Mouse (Mus musculus) intestine, postnatal 0 days (tissue): Measurements from ENCODE around the gene Sox2. TPM values are rescaled to one million over a fixed set of nuclear protein-coding genes. Genes with fewer than 3 reads are reported as not detected.

ENCODE experiments used
- ATAC-seq: fragments of 200-750 bp; cut with Nextera tagmentation; 2 replicates; pipeline ENCODE4 v1.8.0; 2017; ENCODE audit warnings: mild to moderate bottlenecking, moderate TSS enrichment, moderate library complexity
- H3K27ac ChIP-seq: fragments of 300-500 bp; sonication (generic); 2 replicates; pipeline ENCODE4 v1.5.1; 2014; ENCODE audit warnings: mild to moderate bottlenecking, low read depth, low read length, moderate library complexity
- H3K27me3 ChIP-seq: fragments of 300-500 bp; sonication (generic); replicated peaks from 2 replicates; pipeline ENCODE4 v1.6.1; 2014; ENCODE audit warnings: low read length, mixed read lengths; ENCODE audit not compliant: control insufficient read depth, insufficient read depth
- H3K36me3 ChIP-seq: fragments of 300-500 bp; sonication (generic); 2 replicates; pipeline ENCODE4 v1.6.1; 2014; ENCODE audit warnings: mild to moderate bottlenecking, moderate library complexity; ENCODE audit not compliant: control insufficient read depth, insufficient read depth
- H3K4me1 ChIP-seq: fragments of 300-500 bp; sonication (generic); replicated peaks from 2 replicates; pipeline ENCODE4 v1.6.1; 2014; ENCODE audit warnings: antibody characterized with exemption, low read length, mixed read lengths; ENCODE audit not compliant: control insufficient read depth, insufficient read depth
- H3K4me2 ChIP-seq: fragments of 300-500 bp; sonication (generic); replicated peaks from 2 replicates; pipeline ENCODE4 v1.6.1; 2014; ENCODE audit warnings: low read depth, mild to moderate bottlenecking, moderate library complexity
- H3K4me3 ChIP-seq: fragments of 300-500 bp; sonication (generic); 2 replicates; pipeline ENCODE4 v1.5.1; 2014; ENCODE audit warnings: low read depth, low read length
- H3K9ac ChIP-seq: fragments of 300-500 bp; sonication (generic); 2 replicates; pipeline ENCODE4 v1.6.1; 2014; ENCODE audit warnings: mild to moderate bottlenecking, low read depth, low read length
- H3K9me3 ChIP-seq: fragments of 300-500 bp; sonication (generic); 2 replicates; pipeline ENCODE4 v1.6.1; 2016; ENCODE audit warnings: mixed run types; ENCODE audit not compliant: control insufficient read depth
- CTCF ChIP-seq: sonication (generic); IDR thresholded peaks from 2 replicates; pipeline ENCODE4 v1.5.1; 2016; ENCODE audit warnings: low read depth, mild to moderate bottlenecking, control low read depth, antibody characterized with exemption, moderate library complexity
- WGBS: fragments of 180-500 bp; shearing (Covaris S2); extraction: QIAGEN DNeasy Blood & Tissue Kit; methylation state at CpG from one replicate; pipeline ENCODE4 v1.1.7; 2014; 5-methylcytosine and 5-hydroxymethylcytosine counted together
- polyA plus RNA-seq: library from polyadenylated mRNA; unstranded; fragments of >200 nt; fragmentation: Nextera tagmentation; extraction: Ambion mirVana; gene quantifications from 2 replicates; pipeline ENCODE4 v1.2.1, GENCODE M21; 2015

Sox2 gene
- polyA plus RNA-seq, 1 experiment from 2014 or later = 0.25 TPM

- ATAC-seq = no peak
- Histone ChIP-seq H3K9me3 (no peaks in the 10 kb centered on the region), H3K9ac (no peak overlapping the region), H3K27ac (no peak overlapping the region), H3K4me2 (no peak overlapping the region), H3K4me1 (no peaks in the 10 kb centered on the region), H3K4me3 (no peak overlapping the region), H3K27me3 (peaks cover 99% of the 10 kb centered on the region), H3K36me3 (no peaks in the 10 kb centered on the region)
- TF ChIP-seq CTCF = no peak
- 51% methylated on average over 7 of the region's 7 CpGs for WGBS
Measured at GRCm38 (mm10) chr3:34658241-34658965, 8.2 kb downstream of the Sox2 start.

GRCm38 (mm10) chr3:34658966-34659535 lies 8.8 kb downstream of the Sox2 start:
- no peaks in the 10 kb centered on the region for H3K4me1 ChIP-seq
- no peak overlapping the region for H3K4me3 ChIP-seq
- H3K36me3 ChIP-seq = no peaks in the 10 kb centered on the region
- peaks cover 99% of the 10 kb centered on the region for H3K27me3 ChIP-seq
- no peak for TF ChIP-seq CTCF
- H3K9me3 ChIP-seq = no peaks in the 10 kb centered on the region
- no peak overlapping the region for H3K4me2 ChIP-seq
- WGBS = 50% methylated on average over 8 of the region's 8 CpGs
- H3K27ac ChIP-seq = no peak overlapping the region
- ATAC-seq = no peak
- H3K9ac ChIP-seq = no peak overlapping the region

- H3K4me3 ChIP-seq = no peak overlapping the region
- no peak overlapping the region for H3K27ac ChIP-seq
- no peak overlapping the region for H3K4me2 ChIP-seq
- peaks cover 5% of the 10 kb centered on the region for H3K4me1 ChIP-seq
- H3K9ac ChIP-seq = no peak overlapping the region
- no peak for ATAC-seq
- peaks cover 99% of the 10 kb centered on the region for H3K27me3 ChIP-seq
- no peak for TF ChIP-seq CTCF
- WGBS = 14% methylated on average over 6 of the region's 6 CpGs
- H3K36me3 ChIP-seq = no peaks in the 10 kb centered on the region
- no peaks in the 10 kb centered on the region for H3K9me3 ChIP-seq
Measured at GRCm38 (mm10) chr3:34659861-34660260, 9.7 kb downstream of the Sox2 start.

- peaks cover 6% of the 10 kb centered on the region for H3K4me1 ChIP-seq
- 5% methylated on average over 14 of the region's 14 CpGs for WGBS
- H3K27me3 ChIP-seq = peaks cover 98% of the 10 kb centered on the region
- no peaks in the 10 kb centered on the region for H3K36me3 ChIP-seq
- no peak overlapping the region for H3K4me2 ChIP-seq
- ATAC-seq = no peak
- TF ChIP-seq CTCF = no peak
- H3K9ac ChIP-seq = no peak overlapping the region
- no peak overlapping the region for H3K27ac ChIP-seq
- no peak overlapping the region for H3K4me3 ChIP-seq
- no peaks in the 10 kb centered on the region for H3K9me3 ChIP-seq
Measured at GRCm38 (mm10) chr3:34660542-34661290, 10.5 kb downstream of the Sox2 start.

GRCm38 (mm10) chr3:34661341-34662007 lies 11.3 kb downstream of the Sox2 start:
- Histone ChIP-seq H3K27ac (no peak overlapping the region), H3K36me3 (no peaks in the 10 kb centered on the region), H3K9me3 (no peaks in the 10 kb centered on the region), H3K4me2 (no peak overlapping the region), H3K27me3 (peaks cover 98% of the 10 kb centered on the region), H3K4me3 (no peak overlapping the region), H3K9ac (no peak overlapping the region), H3K4me1 (peaks cover 6% of the 10 kb centered on the region)
- ATAC-seq = no peak
- no peak for TF ChIP-seq CTCF
- WGBS = 4% methylated on average over 32 of the region's 32 CpGs
